Mouse (Mus musculus): ENCODE results near the gene Krt86.
"Not testable (repeated sequence)": the region's sequence is repeated elsewhere in the genome, so short reads cannot be mapped to it uniquely, and the experiment has no call there.

Gene Krt86

DNA sequence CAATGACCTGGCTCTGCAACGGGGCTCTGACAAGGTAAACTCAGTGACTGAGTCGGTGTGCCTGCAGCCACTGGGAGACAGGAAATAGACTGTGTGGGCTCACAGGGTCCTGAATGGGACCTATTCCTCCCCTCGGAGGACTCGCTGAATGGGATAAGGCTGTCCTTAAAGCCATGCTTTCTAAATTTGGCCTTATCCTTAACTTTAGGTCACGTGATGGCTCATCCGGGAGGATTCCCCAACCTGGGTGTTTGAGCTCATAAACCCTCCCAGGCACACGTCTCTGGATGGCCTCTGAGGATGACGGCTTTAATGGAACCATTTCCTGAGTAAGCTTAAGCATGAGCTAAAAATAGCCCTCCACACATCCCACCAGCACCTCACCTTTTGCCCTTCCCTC is 19.4 kb downstream of the Krt86 start:
- no peak for DNase-seq (ENCODE audit: low spot score)

GRCm38 (mm10) chr15:101493713-101494112 is 20.4 kb downstream of the Krt86 start:
- no peak for DNase-seq (ENCODE audit: low spot score)

DNA sequence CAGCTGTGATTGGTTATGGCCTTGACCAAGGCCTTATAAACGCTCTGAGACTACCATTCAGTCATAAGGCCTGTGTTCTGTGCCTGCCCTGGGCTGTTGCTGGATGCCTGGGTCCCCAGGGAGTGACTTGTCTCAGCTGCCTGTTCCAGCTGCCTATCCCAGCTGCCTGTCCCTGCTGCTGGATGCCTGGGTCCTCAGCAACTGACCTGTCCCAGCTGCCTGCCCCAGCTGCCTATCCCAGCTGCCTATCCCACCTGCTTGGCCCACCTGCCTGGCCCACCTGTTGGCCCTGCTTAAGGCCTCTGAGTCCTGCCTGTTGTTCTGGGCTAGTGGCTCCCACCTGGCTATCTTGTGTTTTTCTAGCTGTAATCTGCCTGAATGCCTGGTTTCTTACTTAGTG is 20.9 kb downstream of the Krt86 start:
- DNase-seq (ENCODE audit: low spot score): no peak

DNA sequence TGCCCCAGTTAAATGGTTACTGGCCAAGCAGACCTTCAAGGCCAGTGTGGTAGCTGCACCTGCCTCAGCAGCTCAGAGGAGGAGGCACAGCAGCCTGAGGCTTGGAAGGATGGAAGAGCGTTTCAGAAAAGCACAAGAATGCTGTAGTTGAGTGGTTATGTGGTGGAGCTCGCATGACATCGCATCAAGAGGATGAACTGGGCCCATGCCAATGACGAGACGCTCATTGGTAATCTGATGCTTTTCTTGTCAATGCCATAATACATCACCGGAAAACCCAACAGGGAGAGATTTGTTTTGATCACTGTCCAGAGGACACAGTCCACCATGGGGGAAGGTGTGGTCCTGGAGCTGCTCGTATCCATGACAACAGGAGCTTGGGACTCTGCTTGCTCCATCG is 22.0 kb downstream of the Krt86 start:
- DNase-seq (ENCODE audit: low spot score): no peak

GRCm38 (mm10) chr15:101497181-101497580 is 23.9 kb downstream of the Krt86 start:
- DNase-seq (ENCODE audit: low spot score): no peak

DNA sequence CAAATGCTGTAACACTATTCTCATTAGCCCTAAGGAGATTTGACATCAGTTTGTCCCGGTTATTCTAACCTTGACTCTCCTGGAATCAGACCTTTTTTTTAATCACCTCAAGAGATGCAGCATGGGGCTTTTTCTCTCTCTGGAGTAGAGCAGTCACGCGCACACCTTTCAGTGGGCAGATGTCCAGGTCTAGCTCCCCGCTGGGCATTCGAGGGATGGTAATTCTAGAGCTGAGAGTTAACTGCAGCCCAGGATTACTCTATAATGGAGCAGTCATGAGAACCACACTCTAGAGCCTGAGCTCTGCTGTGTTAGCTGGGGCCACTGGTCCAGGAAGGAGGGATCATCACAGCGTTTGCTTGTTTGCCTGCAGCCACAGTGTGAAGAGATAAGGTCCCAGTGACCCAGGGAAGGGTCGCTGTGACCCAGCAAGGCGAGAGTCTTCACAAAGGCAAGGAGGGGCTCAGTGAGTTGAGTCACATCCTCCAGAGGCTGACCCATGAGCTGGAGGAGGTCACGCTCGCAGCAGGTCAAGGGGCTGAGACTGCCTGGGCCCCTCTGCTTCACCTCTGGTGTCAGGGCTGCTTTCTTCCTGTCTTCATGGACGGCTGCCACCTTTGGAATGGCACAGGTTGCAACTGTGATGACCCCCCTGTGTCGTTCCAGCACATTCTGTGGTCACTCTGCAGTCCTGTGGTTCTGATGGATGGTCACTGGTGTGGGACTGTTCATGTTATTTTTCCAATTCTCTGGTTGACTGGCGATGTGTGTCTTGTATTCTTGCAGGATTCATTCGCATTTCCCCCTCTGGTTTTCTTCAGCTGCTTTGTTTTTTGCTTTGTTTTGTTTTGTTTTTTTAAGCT is 33.8 kb downstream of the Krt86 start:
- DNase-seq (ENCODE audit: low spot score): no peak

GRCm38 (mm10) chr15:101508247-101508646 is 35.0 kb downstream of the Krt86 start:
- DNase-seq (ENCODE audit: low spot score): no peak

DNA sequence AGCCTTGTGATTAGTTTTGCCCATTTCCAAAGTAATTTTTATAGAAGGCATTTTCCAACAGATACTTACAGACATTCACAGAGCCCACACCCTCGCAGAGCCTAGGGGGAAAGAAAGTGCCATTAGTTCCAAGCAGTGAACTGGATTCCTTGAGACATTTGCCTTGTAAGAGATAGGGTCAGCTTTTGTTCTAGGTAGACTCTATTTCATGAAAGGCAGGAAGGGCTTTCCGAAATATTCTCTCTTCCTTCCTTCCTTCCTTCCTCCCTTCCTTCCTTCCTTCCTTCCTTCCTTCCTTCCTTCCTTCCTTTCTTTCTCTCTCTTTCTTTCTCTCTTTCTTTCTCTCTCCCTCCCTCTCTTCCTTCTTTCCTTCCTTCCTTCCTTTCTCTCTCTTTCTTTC is 43.9 kb downstream of the Krt86 start, which contains the start of gene Gm49425:
Gene Gm49425 (minus strand): TSS at position 101 of the 400 bp plus-strand sequence.
- DNase-seq (ENCODE audit: low spot score): not testable (repeated sequence)

- peak; percentile 89 for DNase-seq (ENCODE audit: low spot score)
These were observed 46.5 kb downstream of the Krt86 start for GRCm38 (mm10) chr15:101519792-101520191.

DNA sequence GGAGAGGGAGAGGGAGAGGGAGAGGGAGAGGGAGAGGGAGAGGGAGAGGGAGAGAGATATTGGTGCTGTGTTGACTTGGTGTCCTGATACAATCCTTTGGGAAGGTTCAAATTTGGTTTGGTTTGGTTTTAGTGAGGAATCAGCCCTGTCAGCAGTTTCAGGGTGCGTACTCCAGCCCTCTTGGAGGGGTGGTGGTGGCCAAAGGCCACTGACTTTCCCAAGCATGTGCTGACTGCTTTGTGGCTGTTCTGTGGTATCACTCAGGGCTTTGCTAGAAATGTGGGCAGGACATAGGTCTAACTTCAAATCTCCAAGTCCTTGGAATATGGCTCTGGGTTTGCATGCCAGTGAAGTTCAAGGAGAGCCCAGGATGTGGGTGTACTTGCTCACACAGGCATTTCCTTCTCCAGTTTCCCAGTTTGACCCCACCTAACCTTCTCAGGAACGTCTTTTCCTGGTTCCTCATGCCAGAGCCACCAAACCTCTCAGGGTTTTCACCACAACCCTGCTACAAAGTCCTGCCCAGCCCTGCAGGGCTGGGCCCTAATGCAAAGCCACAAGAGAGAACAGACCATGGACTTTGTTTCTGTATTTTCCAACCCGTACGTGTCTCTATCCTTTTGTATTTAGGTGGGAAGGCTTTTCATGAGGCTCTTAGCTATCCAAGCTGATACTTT is 49.4 kb downstream of the Krt86 start:
- no peak for DNase-seq (ENCODE audit: low spot score)
